Mouse (Mus musculus) liver (tissue): Measurements from ENCODE around the gene Olfr20.
"Not testable (repeated sequence)": the region's sequence is repeated elsewhere in the genome, so short reads cannot be mapped to it uniquely, and the experiment has no call there.

Experiments
- DNase-seq: peaks from one replicate; pipeline ENCODE4 v3.0.0-alpha.2; 2020; ENCODE audit warnings: mixed read lengths

Gene Olfr20

GRCm38 (mm10) chr11:73350483-73350882, at the start of gene Olfr20:
Gene Olfr20 (plus strand): TSS chr11:73350783.
- DNase-seq = no peak

- no peak for DNase-seq
Measured at GRCm38 (mm10) chr11:73303123-73303522, 47.5 kb upstream of the Olfr20 start.

DNA sequence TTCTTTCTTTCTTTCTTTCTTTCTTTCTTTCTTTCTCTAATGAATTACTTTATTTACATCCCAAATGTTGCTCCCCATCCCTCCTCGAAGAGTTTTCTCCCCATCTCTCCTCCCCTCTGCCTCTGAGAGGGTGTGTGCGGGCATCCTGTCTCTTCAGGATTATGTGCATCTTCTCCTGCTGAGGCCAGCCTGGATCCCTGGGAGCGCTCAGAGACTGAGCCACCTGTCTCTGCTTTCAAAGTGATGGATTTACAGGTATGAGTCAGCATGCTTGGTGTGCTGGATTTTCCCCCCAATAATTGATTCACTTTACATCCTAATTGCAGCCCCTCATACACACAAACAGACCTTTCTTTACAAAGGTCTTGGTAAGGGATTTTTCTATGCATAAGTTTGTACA, 34.6 kb upstream of the Olfr20 start:
- DNase-seq = no peak

DNA sequence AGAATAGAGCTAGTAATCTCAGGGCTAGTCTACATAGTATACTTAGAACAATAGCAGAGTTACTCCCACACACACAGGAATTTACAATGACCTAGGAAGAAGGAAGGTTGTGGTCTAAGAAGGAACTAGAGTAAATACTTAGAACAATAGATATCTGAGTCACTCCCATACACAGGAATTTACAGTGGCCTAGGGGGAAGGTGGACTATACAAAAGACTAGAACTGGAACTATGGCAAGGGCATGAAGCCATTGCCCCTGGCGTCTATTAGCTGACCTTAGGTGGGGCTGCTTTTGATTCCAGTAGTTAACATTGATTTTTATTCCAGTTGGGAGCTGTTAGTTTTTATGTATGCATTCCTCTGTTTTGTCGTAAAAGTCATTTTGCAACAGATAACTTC, 32.0 kb upstream of the Olfr20 start:
- not testable (repeated sequence) for DNase-seq

GRCm38 (mm10) chr11:73321064-73321463, 29.5 kb upstream of the Olfr20 start:
- DNase-seq = not testable (repeated sequence)

GRCm38 (mm10) chr11:73323906-73324830, 26.4 kb upstream of the Olfr20 start:
- DNase-seq = no peak

DNA sequence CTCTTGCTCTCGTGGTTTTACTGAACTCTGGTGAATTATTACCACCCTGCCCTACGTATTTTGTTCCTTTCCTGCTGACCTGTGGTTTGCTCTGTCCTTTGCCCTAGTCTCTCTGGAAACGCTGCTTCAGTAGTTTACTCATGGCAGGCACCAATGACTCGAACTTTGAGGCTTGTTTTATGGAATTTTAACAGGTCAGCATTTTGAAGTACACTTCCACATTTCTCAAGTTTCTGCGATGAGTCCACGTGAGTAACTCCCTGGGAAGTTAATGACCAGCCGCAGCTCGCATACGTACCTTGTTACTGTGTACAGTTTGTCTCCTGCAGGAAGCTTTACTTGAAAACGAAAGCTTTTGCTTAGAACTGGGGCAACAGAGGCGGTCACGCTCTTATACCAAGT, 24.1 kb upstream of the Olfr20 start:
- peak; percentile 6 for DNase-seq

DNA sequence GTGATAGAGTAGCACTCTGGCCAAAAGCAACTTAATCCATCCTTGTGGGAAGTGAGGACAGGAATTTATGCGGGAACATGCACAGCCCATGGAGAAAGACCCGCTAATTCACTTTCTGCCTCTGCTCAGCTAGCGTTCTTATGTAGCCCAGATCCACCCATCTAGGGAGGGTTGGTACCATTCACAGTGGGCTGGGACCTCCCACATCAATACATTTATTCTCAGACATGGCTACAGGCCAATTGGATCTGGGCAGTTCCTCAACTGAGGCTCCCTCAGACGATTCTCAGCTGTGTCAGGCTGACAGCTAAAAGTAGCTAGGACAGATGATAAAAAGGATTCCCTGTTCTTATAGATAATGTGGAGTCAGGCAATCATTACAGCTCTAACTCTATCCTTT, 23.2 kb upstream of the Olfr20 start:
- no peak for DNase-seq

DNA sequence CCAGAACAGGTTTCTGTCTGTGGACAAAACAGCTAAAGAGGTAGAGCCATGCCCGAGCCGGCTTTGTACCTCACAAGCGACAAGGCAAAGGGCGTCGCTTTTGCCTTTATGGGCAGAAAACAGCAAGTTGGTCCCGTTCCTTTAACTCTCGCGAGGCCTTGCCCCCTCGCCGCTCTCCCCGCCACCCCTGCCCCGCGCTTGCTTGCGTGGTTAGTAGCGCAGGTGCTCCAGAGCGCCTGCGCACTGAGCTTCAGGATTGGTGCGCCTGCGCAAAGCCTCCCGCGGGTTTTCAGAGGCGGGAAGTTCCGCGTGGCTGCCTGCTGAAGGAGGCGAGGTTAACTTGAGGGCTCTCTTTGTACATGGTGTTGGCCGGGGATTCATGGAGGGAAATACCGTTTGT, 21.1 kb upstream of the Olfr20 start, which contains the start of the genes Aspa, Gm49340 and Spata22:
Gene Aspa (minus strand): TSS at position 155 of the 400 bp plus-strand sequence.
Gene Gm49340 (plus strand): TSS at position 300 of the 400 bp plus-strand sequence.
Gene Spata22 (plus strand): TSS at position 300 of the 400 bp plus-strand sequence.
- DNase-seq = no peak

DNA sequence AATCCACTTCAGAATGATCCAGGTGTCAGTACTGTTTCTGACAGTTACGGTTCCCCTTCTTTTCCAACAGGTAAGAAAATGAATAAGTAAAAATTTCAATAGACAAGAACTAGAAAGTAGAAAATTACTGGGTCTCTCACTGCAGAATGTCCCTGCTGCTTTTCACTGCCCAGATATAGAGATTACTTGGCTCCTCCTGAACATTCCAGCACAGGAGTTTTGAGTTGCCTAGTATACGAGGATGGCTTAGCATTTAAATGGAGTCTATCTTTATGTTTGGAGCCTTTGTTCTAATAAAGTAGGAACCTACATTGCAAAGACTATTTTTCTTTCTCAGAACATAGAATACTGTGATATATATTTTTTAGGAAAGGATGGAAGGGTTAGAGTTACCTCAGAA, 17.2 kb upstream of the Olfr20 start:
- DNase-seq = no peak

- no peak for DNase-seq
Measured at GRCm38 (mm10) chr11:73336919-73337318, 13.7 kb upstream of the Olfr20 start.

DNA sequence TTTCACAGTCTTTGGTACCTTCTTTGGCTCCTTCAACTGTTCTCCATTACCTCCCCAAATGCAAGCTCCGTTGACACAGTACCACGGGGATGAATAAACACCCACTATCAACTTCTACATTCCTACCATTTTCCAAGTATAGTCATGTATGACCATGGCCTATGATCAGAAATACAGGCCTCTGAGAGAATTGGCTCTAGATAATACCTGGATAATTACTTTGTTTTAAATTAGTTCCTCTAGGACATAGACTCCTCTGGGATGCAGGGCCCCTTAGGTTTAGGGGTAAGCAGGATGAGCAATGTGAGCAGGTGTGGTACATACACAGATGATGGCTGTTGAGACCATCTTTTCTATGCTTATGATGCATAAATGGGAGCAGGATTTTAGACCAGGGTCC, 20.4 kb downstream of the Olfr20 start, which contains the start of gene Olfr376:
Gene Olfr376 (plus strand): TSS at position 301 of the 400 bp plus-strand sequence.
- no peak for DNase-seq

DNA sequence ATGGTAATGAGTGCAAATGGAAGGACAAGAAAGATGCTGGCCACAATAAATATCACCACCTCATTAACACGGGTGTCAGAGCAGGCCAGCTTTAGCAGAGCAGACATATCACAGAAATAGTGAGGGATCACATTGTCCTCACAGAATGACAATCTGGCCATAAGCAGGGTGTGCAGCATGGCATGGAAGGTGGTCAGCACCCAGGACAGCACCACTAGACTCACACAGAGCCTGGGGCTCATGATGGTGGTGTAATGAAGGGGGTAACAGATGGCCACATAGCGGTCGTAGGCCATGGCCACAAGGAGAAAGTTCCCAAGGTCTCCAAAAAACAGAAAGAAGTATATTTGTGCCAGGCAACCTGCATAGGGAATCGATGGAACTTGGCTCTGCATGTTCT, 44.8 kb downstream of the Olfr20 start:
- DNase-seq = no peak

GRCm38 (mm10) chr11:73399514-73399913, 48.9 kb downstream of the Olfr20 start, which contains the start of gene Olfr1:
Gene Olfr1 (minus strand): TSS chr11:73399614.
- DNase-seq = no peak
